Mouse (Mus musculus): ENCODE measurements at regions not wholly inside any gene's neighbourhood (a gene's known extent, or its start where the extent isn't known, plus 50 kb on each side); places are given as distances from the start of the nearest gene placed in this dataset.

DNA sequence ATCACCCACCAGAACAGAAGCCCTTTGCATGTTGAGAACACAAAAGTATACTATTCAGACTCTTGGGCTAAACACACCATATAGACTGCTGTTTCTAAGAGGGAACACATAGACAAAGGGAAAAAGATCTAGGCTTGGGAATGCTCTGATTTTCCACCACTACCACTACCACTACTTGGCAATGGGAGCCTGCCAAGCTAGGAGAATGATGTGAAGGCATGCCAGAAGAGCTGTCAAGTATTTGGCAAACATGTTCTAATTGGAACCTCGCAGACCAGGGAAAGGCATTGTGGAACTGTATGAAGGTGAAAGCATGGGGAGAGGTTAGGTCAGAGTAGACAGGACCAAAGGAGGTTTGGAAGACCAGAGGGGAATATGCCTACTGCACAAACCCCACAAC is 701.2 kb downstream of the Nedd1 start:
- no peak for TF ChIP-seq CTCF (IDR thresholded peaks at IDR 0.05; ENCODE audit: control insufficient read depth, insufficient read depth, insufficient read length)
- no peak for TF ChIP-seq MYOD1 (IDR thresholded peaks at IDR 0.05; ENCODE audit: control insufficient read depth, insufficient read length, low read depth)
- no peak for TF ChIP-seq USF1 (IDR thresholded peaks at IDR 0.05; ENCODE audit: low read depth)
- TF ChIP-seq CEBPB (IDR thresholded peaks at IDR 0.05; ENCODE audit: low read depth), result no peak
- no peak for TF ChIP-seq FOSL1 (IDR thresholded peaks at IDR 0.05; ENCODE audit: insufficient read depth, low read length, poor library complexity, severe bottlenecking)
- no peak for TF ChIP-seq MAX (IDR thresholded peaks at IDR 0.05)
